Mouse (Mus musculus) bone marrow, adult 2 months (tissue): ENCODE measurements around the gene A830031A19Rik.

Source experiments
- CTCF ChIP-seq: fragments of 200-500 bp; IDR thresholded peaks from 2 replicates; pipeline ENCODE4 v1.5.1; 2011; ENCODE audit warnings: low read length, control low read depth; ENCODE audit not compliant: control insufficient read depth, insufficient read depth
- POLR2A ChIP-seq: fragments of 200-500 bp; IDR thresholded peaks from 2 replicates; pipeline ENCODE4 v1.6.1; 2011; ENCODE audit warnings: low read depth, mild to moderate bottlenecking, control low read depth, low read length, borderline replicate concordance; ENCODE audit not compliant: control insufficient read depth

DNA sequence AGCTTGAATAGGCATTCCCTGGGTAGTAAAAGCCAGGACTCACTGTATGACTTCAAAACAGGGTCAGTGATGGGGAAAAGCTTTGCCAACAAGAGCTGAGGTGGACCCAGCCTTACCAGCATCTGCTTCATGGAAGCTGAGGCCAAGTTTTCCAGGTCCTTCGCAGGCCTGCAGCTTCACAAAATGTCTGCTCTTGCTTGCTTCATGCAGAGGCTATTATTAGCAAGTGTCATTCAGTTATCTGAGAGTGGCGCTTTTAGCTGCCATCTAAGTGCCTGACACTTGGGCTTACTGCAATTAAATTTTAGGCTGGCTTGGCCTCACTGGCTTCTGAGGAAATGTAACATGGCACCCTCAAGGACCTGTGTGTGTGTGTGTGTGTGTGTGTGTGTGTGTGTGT is 35.3 kb upstream of the A830031A19Rik start:
- TF ChIP-seq CTCF (no peak), POLR2A (no peak)
